Mouse (Mus musculus): ENCODE measurements around the gene Kcna2. TPM values are rescaled to one million over a fixed set of nuclear protein-coding genes. Genes with fewer than 3 reads are reported as not detected.

Gene Kcna2
- polyA plus RNA-seq, 1 experiment from 2014 or later = 0.06 TPM

DNA sequence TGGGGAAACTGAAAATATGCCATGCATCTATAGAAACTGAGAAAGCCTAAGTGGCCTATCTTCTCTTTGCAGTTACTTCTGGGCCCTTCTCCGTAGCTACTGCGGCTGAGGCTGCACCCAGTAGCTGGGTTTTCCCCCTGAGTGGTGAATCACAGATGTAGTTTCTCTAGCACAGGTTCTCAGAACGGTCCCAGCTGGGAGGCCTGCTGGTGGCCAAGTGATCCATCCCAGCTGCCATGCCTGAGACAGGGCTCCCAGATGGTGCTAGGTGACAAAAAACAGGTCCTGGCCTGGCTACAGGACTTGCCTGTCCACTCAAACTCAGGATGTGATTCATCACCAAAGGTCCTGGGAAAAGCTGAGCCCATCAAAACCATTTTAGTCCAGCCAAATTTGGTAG is 24.3 kb upstream of the Kcna2 start:
- Histone ChIP-seq H3K9ac (ENCODE audit: low read depth, low read length) (no peak overlapping the region), H3K4me2 (no peak overlapping the region), H3K27ac (ENCODE audit: low read depth, low read length) (no peak overlapping the region), H3K4me3 (ENCODE audit: low read depth, low read length) (no peak overlapping the region), H3K27me3 (ENCODE audit: control insufficient read depth, insufficient read depth, low read length) (no peaks in the 10 kb centered on the region), H3K4me1 (ENCODE audit: control insufficient read depth, insufficient read depth, low read length) (no peaks in the 10 kb centered on the region), H3K9me3 (replicated peaks; ENCODE audit: control insufficient read depth, low read length) (no peaks in the 10 kb centered on the region), H3K36me3 (ENCODE audit: control insufficient read depth, insufficient read depth, low read length) (no peaks in the 10 kb centered on the region)
- 29% methylated on average over 3 of the region's 3 CpGs for WGBS (ENCODE audit: insufficient replicate concordance)
- no peak for ATAC-seq (replicated peaks; ENCODE audit: insufficient number of reproducible peaks, low FRiP score, low TSS enrichment)

DNA sequence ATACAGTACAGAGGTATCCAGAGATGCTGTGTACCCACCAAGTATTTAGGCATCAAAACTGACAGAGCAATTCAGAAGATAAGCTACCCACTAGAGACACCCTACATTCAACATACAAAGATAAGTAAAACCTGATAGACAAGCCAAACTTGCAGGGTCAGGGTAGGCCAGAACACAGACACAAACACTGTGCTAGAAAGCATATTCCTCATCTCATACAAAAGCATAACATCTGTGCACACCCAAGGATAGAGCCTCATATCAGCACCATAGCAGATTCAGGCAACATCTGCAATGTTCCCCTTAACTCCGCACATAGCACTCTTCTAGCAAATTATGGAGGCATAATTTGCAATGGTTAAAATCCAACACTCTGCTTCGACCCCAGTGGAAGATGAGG is 23.8 kb upstream of the Kcna2 start:
- no peaks in the 10 kb centered on the region for H3K9me3 ChIP-seq (replicated peaks; ENCODE audit: control insufficient read depth, low read length)
- H3K36me3 ChIP-seq (ENCODE audit: control insufficient read depth, insufficient read depth, low read length) = no peaks in the 10 kb centered on the region
- 88% methylated on average over 2 of the region's 2 CpGs for WGBS (ENCODE audit: insufficient replicate concordance)
- no peak overlapping the region for H3K27ac ChIP-seq (ENCODE audit: low read depth, low read length)
- no peak for ATAC-seq (replicated peaks; ENCODE audit: insufficient number of reproducible peaks, low FRiP score, low TSS enrichment)
- no peak overlapping the region for H3K4me2 ChIP-seq
- no peak overlapping the region for H3K9ac ChIP-seq (ENCODE audit: low read depth, low read length)
- H3K27me3 ChIP-seq (ENCODE audit: control insufficient read depth, insufficient read depth, low read length) = no peaks in the 10 kb centered on the region
- H3K4me1 ChIP-seq (ENCODE audit: control insufficient read depth, insufficient read depth, low read length) = no peaks in the 10 kb centered on the region
- no peak overlapping the region for H3K4me3 ChIP-seq (ENCODE audit: low read depth, low read length)

DNA sequence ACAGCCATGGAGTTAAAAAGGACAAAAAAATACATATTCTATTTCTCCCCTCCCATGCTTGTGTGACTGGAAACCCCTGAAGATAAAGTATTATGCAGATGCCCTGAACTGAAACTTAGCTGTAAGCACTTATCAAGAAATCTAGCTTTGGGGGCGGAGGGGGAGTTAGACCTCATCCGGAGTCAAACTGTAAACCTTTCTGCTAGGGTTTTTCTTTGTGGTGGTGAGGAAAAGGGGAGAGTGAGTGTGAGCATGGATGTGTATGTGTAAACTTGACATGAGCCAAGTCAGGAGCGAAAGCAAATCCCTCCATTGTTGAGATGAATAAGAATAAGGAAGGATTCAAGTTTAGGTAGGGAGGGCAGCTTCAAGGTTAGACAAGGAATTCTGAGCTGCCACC is 20.1 kb upstream of the Kcna2 start:
- Histone ChIP-seq H3K4me1 (ENCODE audit: control insufficient read depth, insufficient read depth, low read length) (no peaks in the 10 kb centered on the region), H3K27me3 (ENCODE audit: control insufficient read depth, insufficient read depth, low read length) (no peaks in the 10 kb centered on the region), H3K4me3 (ENCODE audit: low read depth, low read length) (no peak overlapping the region), H3K9me3 (replicated peaks; ENCODE audit: control insufficient read depth, low read length) (peaks cover 3% of the 10 kb centered on the region; the same call in 1 of the 2 replicates), H3K9ac (ENCODE audit: low read depth, low read length) (no peak overlapping the region), H3K4me2 (no peak overlapping the region), H3K36me3 (ENCODE audit: control insufficient read depth, insufficient read depth, low read length) (no peaks in the 10 kb centered on the region), H3K27ac (ENCODE audit: low read depth, low read length) (no peak overlapping the region)
- no peak for ATAC-seq (replicated peaks; ENCODE audit: insufficient number of reproducible peaks, low FRiP score, low TSS enrichment)
- 66% methylated on average over 3 of the region's 3 CpGs for WGBS (ENCODE audit: insufficient replicate concordance)

DNA sequence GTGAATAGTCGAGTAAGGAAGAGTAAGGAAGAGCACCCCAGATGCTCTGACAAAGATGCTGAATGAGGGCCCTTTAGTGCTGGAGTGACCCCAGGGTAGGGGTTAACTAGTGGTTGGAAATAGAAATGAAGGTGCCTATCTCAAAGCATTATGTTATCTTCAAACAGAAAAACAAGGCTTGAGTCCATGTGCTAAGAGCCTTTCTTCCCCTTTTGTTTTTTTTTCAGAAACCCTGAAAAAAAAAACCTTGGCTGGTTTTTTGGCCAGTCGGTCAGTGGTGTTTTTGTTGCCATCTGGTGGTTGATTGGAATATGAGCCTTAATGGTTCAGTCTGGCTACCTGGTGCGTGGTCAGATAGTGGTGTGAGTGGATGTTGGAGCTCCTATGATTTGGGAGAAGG is 19.7 kb upstream of the Kcna2 start:
- ATAC-seq (replicated peaks; ENCODE audit: insufficient number of reproducible peaks, low FRiP score, low TSS enrichment) = no peak
- Histone ChIP-seq H3K4me2 (no peak overlapping the region), H3K4me1 (ENCODE audit: control insufficient read depth, insufficient read depth, low read length) (no peaks in the 10 kb centered on the region), H3K27me3 (ENCODE audit: control insufficient read depth, insufficient read depth, low read length) (no peaks in the 10 kb centered on the region), H3K9me3 (replicated peaks; ENCODE audit: control insufficient read depth, low read length) (peaks cover 3% of the 10 kb centered on the region; the same call in 1 of the 2 replicates), H3K27ac (ENCODE audit: low read depth, low read length) (no peak overlapping the region), H3K9ac (ENCODE audit: low read depth, low read length) (no peak overlapping the region), H3K4me3 (ENCODE audit: low read depth, low read length) (no peak overlapping the region), H3K36me3 (ENCODE audit: control insufficient read depth, insufficient read depth, low read length) (no peaks in the 10 kb centered on the region)
- 16% methylated on average over 3 of the region's 3 CpGs for WGBS (ENCODE audit: insufficient replicate concordance)

- H3K36me3 ChIP-seq (ENCODE audit: control insufficient read depth, insufficient read depth, low read length) = no peaks in the 10 kb centered on the region
- peaks cover 3% of the 10 kb centered on the region; the same call in 1 of the 2 replicates for H3K9me3 ChIP-seq (replicated peaks; ENCODE audit: control insufficient read depth, low read length)
- no peaks in the 10 kb centered on the region for H3K4me1 ChIP-seq (ENCODE audit: control insufficient read depth, insufficient read depth, low read length)
- H3K4me3 ChIP-seq (ENCODE audit: low read depth, low read length) = no peak overlapping the region
- H3K9ac ChIP-seq (ENCODE audit: low read depth, low read length) = no peak overlapping the region
- no peak overlapping the region for H3K27ac ChIP-seq (ENCODE audit: low read depth, low read length)
- no peak for ATAC-seq (replicated peaks; ENCODE audit: insufficient number of reproducible peaks, low FRiP score, low TSS enrichment)
- no peaks in the 10 kb centered on the region for H3K27me3 ChIP-seq (ENCODE audit: control insufficient read depth, insufficient read depth, low read length)
- no peak overlapping the region for H3K4me2 ChIP-seq
- WGBS (ENCODE audit: insufficient replicate concordance) = 76% methylated on average over 3 of the region's 3 CpGs
Measured at GRCm38 (mm10) chr3:107084586-107084985, 16.4 kb upstream of the Kcna2 start.

GRCm38 (mm10) chr3:107087410-107087809 is 13.5 kb upstream of the Kcna2 start:
- Histone ChIP-seq H3K9ac (ENCODE audit: low read depth, low read length) (no peak overlapping the region), H3K36me3 (ENCODE audit: control insufficient read depth, insufficient read depth, low read length) (no peaks in the 10 kb centered on the region), H3K27me3 (ENCODE audit: control insufficient read depth, insufficient read depth, low read length) (no peaks in the 10 kb centered on the region), H3K4me1 (ENCODE audit: control insufficient read depth, insufficient read depth, low read length) (no peaks in the 10 kb centered on the region), H3K4me2 (no peak overlapping the region), H3K9me3 (replicated peaks; ENCODE audit: control insufficient read depth, low read length) (peaks cover 2% of the 10 kb centered on the region; the same call in 1 of the 2 replicates), H3K4me3 (ENCODE audit: low read depth, low read length) (no peak overlapping the region), H3K27ac (ENCODE audit: low read depth, low read length) (no peak overlapping the region)
- WGBS (ENCODE audit: insufficient replicate concordance) = 85% methylated on average over 4 of the region's 4 CpGs
- no peak for ATAC-seq (replicated peaks; ENCODE audit: insufficient number of reproducible peaks, low FRiP score, low TSS enrichment)

DNA sequence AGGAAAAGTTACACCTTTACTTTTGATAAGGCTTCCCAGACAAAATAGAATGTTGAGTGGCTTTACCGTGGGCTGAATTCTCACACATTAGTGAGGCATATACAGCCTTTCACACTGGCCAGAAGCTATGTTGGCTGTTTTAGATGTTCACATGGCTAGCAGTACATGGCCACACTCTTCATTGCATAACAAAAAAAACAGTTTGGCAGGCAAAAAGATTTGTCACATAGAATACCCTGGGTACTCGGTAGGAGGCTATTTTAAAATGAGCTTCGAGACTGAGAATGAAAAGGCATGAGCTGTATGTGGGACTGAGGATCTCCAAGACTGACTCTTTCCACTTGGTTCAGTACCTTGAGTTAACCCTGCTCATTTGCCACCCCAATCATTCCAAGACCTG is 12.1 kb upstream of the Kcna2 start:
- Histone ChIP-seq H3K9me3 (replicated peaks; ENCODE audit: control insufficient read depth, low read length) (no peaks in the 10 kb centered on the region), H3K36me3 (ENCODE audit: control insufficient read depth, insufficient read depth, low read length) (no peaks in the 10 kb centered on the region), H3K4me2 (no peak overlapping the region), H3K4me3 (ENCODE audit: low read depth, low read length) (no peak overlapping the region), H3K27me3 (ENCODE audit: control insufficient read depth, insufficient read depth, low read length) (no peaks in the 10 kb centered on the region), H3K27ac (ENCODE audit: low read depth, low read length) (no peak overlapping the region), H3K4me1 (ENCODE audit: control insufficient read depth, insufficient read depth, low read length) (no peaks in the 10 kb centered on the region), H3K9ac (ENCODE audit: low read depth, low read length) (no peak overlapping the region)
- 78% methylated on average over 3 of the region's 3 CpGs for WGBS (ENCODE audit: insufficient replicate concordance)
- no peak for ATAC-seq (replicated peaks; ENCODE audit: insufficient number of reproducible peaks, low FRiP score, low TSS enrichment)

DNA sequence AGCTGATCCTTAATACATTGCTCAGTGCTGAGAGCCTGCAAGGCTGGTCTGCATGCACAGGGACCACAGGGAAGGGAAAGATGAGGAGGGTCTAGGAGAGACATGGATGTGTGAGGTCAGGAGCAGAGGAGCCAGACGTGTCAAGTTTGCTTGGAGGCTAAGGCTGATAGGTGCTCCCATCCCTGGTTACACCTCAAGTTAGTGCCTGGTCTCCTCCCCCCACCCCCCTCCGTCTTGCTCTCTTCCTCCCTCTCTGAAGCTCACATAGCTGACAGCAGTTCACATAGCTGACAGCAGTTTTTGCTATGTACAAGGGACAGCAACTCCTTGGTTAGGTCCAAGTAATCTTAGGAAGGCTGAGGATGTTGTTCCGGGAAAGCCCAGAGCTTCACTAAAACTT is 11.5 kb upstream of the Kcna2 start:
- no peaks in the 10 kb centered on the region for H3K9me3 ChIP-seq (replicated peaks; ENCODE audit: control insufficient read depth, low read length)
- no peak overlapping the region for H3K27ac ChIP-seq (ENCODE audit: low read depth, low read length)
- no peak for ATAC-seq (replicated peaks; ENCODE audit: insufficient number of reproducible peaks, low FRiP score, low TSS enrichment)

GRCm38 (mm10) chr3:107090001-107090400 is 10.9 kb upstream of the Kcna2 start:
- no peak overlapping the region for H3K4me2 ChIP-seq
- H3K9me3 ChIP-seq (replicated peaks; ENCODE audit: control insufficient read depth, low read length) = no peaks in the 10 kb centered on the region
- WGBS (ENCODE audit: insufficient replicate concordance) = 55% methylated on average over 7 of the region's 7 CpGs

More for the DNA sequence above, 11.5 kb upstream of the Kcna2 start:
- Histone ChIP-seq H3K27me3 (ENCODE audit: control insufficient read depth, insufficient read depth, low read length) (no peaks in the 10 kb centered on the region), H3K4me2 (no peak overlapping the region), H3K36me3 (ENCODE audit: control insufficient read depth, insufficient read depth, low read length) (no peaks in the 10 kb centered on the region), H3K9ac (ENCODE audit: low read depth, low read length) (no peak overlapping the region), H3K4me1 (ENCODE audit: control insufficient read depth, insufficient read depth, low read length) (no peaks in the 10 kb centered on the region), H3K4me3 (ENCODE audit: low read depth, low read length) (no peak overlapping the region)
- 52% methylated on average over 3 of the region's 3 CpGs for WGBS (ENCODE audit: insufficient replicate concordance)

More at GRCm38 (mm10) chr3:107090001-107090400, 10.9 kb upstream of the Kcna2 start:
- Histone ChIP-seq H3K27me3 (ENCODE audit: control insufficient read depth, insufficient read depth, low read length) (peaks cover under 1% of the 10 kb centered on the region; the same call in 1 of the 2 replicates), H3K4me3 (ENCODE audit: low read depth, low read length) (no peak overlapping the region), H3K4me1 (ENCODE audit: control insufficient read depth, insufficient read depth, low read length) (no peaks in the 10 kb centered on the region), H3K36me3 (ENCODE audit: control insufficient read depth, insufficient read depth, low read length) (no peaks in the 10 kb centered on the region), H3K9ac (ENCODE audit: low read depth, low read length) (no peak overlapping the region), H3K27ac (ENCODE audit: low read depth, low read length) (no peak overlapping the region)
- ATAC-seq (replicated peaks; ENCODE audit: insufficient number of reproducible peaks, low FRiP score, low TSS enrichment) = no peak
